Mouse (Mus musculus) CD8-positive naive resting alpha-beta T cell, adult 2 months (primary cell): ENCODE data around the gene Usp15.
"Not testable (repeated sequence)": the region's sequence is repeated elsewhere in the genome, so short reads cannot be mapped to it uniquely, and the experiment has no call there.

ENCODE experiments used
- DNase-seq, 2 experiments: peaks; one replicate each; pipeline ENCODE4 v3.0.0; 2022; ENCODE audit warnings: low read depth in 2 of 2, low spot score in 2 of 2

Gene Usp15

DNA sequence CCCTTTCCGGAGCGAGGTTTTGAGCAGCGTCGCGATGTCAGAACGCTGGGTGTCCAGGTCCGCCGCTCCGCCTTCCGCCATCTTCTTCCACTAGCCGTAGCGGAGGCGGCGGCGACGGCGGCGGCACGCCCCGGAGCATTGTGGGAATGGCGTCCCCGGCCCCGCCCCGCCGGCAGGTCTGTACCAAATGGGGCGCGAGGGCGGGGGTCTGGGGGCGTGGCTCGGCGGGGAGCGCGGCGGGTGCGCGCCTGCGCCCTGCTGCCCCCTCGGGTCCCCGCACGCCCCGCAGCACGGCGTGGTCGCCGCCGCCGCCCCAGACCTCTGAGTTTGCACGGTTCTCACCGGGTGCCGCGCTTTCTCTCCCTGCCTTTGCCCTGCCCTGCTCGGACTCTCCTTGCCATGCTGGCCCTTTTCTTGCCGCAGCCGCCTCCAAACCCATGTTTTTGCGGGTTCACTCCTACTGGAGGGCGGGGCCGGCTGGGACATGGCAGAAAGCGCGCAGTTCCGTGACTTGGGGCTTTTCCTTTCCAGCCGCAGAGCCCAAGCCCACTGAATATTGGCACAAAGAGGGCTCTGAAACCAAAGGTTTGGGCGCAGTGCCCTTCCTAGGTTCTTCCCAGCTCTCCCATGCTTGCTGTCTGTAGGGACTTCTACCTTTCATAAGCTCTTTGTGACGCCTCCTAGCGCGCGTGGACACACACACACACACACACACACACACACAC is at the start of gene Usp15:
TSS of gene Usp15 (minus strand) at position 161 of the 725 bp plus-strand sequence.
- DNase-seq: peak; percentile 89 to 90

- no peak for DNase-seq
Observed at GRCm38 (mm10) chr10:123229420-123229819, 32.6 kb upstream of the Usp15 start.

GRCm38 (mm10) chr10:123222785-123223184 is 26.0 kb upstream of the Usp15 start:
- DNase-seq: no peak

GRCm38 (mm10) chr10:123209517-123209916 is 12.7 kb upstream of the Usp15 start:
- DNase-seq: no peak

DNA sequence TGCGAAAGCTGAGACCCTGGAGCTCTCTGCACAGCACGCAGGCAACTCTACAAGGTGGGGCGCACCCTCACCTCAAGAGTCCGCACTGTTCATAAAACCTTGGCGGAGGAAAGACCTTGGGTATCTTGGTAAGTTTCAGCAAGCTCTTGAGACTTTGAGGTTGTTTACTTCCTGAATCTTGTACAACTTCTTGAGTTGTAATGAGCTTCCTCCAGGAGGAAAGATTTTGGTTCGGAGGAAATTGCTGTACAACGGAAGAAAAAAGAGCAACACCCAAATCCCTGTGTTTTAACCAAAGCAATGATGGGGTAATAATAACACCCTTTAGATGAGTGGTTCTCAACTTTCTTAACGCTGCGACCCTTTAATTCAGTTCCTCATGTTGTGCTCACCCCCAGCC is 11.5 kb upstream of the Usp15 start:
- no peak for DNase-seq

- DNase-seq: no peak
Observed at GRCm38 (mm10) chr10:123206074-123206473, 9.3 kb upstream of the Usp15 start.

- DNase-seq: not testable (repeated sequence)
Observed at GRCm38 (mm10) chr10:123205364-123205763, 8.6 kb upstream of the Usp15 start.

- no peak for DNase-seq
Observed at GRCm38 (mm10) chr10:123201981-123202758, 5.4 kb upstream of the Usp15 start.

DNA sequence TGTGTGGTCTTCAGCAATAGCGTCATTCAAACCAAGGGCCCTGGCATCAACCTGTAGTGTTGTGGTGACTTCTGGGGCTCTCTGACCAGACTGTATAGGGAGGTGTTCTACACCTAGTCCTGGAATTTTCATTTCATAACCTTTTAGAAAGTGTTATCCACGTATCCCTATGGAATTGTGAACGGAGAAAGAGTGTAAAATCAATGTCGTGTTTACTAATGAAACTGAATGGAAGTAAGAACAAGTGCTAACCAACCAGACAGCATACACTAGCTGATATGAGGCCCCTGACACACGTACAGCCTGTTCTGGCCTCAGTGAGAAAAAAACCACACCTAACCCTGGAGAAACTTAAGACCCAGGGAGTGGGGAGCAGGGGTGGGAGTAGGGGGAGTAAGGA is 4.6 kb upstream of the Usp15 start:
- no peak for DNase-seq

DNA sequence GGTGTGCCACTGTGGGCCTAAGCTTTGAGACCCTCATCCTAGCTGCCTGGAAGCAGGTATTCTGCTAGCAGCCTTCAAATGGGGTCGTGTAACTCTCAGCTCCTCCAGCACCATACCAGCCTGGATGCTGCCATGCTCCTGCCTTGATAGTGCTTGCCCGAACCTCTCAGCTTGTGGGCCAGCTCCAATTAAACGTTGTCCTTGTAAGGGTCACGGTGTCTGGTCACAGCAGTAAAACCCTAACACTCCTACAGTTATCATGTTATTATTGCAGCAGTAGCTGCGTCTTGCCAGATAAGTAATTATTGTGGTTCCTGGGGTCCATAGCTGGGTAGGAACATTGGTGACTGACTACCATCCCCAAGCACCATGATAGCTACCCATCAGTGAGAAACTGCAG is 4.2 kb upstream of the Usp15 start:
- no peak for DNase-seq

GRCm38 (mm10) chr10:123200320-123200659 is 3.5 kb upstream of the Usp15 start:
- DNase-seq: no peak

- no peak for DNase-seq
Observed at GRCm38 (mm10) chr10:123199615-123200319, 3.0 kb upstream of the Usp15 start.

- no peak for DNase-seq
Observed at GRCm38 (mm10) chr10:123199119-123199518, 2.3 kb upstream of the Usp15 start.

DNA sequence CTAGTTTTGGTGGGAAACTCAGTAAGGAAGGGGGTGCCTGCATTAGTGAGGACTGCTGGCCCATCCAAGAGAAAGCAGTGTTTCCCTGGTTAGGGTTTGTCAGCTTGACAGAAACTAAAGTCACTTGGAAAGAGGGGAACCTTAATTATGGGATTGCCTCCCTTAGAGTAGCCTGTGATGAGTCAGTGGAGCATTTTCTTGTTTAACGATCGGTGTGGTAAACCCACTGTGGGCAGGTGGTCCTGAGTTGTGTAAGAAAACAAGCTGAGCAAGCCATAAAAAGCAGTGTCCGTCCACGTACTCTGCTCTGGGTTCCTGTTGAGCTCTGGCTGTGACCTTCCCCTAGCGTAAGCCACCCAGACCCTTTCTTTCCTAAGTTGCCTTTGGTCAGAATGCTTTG is 1.4 kb upstream of the Usp15 start:
- no peak for DNase-seq

DNA sequence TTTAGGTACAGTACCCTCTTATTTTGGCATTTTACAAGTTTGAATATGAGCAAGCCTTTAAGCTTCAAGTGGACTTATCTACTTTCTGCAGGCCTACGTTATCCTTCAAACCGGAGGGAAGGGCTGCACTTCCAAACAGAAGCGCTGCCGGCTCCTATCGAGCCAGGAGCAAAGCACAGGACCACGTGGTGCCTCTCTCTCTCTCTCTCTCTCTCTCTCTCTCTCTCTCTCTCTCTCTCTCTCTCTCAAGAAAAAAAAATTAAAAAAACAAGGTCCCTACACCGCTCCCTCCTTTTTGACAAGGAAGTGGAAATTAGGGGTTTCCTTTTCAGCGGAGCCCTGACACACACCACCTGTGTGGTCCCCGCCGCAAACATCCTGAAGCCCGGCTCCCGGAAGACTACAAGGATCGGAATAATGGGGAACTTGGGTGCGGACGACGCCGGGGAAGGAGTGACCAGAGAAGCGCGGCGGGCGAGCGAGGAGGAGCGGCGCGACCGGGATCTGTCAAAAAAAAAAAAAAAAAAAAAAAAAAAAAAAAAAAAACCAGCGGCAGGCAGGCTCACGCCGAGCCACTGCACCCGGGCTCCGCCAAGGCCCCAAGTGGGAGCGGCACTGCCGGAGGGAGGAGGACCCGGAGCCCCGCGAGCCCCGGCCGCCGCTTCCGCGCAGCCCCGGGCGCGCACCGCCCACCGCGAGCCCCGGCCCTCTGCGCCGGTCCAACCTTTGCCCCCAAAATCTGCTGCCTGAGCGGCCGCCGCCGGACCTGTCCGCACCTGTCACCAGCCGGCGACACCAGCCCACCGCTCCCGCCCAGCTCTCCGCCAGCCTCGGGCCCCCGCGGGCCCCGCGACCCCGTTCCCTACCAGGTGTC is 597 bp downstream of the Usp15 start:
- DNase-seq: peak; percentile 54 to 61

DNA sequence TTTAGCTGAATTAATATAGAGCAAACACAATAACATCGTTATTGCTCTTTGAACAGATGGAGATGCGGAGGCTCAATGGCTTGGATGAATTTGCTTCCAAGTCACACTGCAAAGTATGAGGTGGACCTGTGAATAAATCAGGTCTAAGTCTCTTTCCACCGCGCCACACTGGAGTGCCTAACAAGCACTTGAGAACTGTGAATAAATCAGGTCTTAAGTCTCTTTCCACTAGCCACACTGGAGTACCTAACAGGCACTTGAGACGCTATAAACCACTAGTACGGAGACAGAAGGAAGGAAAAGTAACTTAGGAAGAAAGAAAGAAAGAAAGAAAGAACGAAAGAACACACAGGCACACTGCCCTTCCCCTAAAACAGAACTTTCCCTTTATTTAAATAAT is 1.3 kb downstream of the Usp15 start:
- no peak for DNase-seq

DNA sequence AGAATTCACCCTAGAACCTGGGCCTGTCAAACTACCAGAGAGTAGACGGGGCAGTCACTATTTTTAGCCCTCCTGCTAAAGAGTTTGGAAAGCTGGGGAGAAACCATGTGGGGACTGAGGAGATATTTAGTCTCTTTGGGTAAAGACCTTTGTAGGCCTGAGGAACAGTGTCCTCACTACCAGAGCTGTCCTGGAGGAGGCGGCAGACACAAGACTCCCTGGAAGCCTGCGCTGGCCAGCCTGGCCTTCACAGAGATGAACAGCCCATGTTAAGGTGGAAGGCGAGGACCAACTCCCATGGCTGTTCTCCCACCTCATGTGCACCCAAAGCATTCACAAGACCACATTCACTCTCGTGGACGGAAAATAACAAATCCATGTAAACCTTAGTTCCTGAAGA is 5.8 kb downstream of the Usp15 start:
- DNase-seq: no peak

GRCm38 (mm10) chr10:123187337-123187736 is 9.5 kb downstream of the Usp15 start:
- no peak for DNase-seq

DNA sequence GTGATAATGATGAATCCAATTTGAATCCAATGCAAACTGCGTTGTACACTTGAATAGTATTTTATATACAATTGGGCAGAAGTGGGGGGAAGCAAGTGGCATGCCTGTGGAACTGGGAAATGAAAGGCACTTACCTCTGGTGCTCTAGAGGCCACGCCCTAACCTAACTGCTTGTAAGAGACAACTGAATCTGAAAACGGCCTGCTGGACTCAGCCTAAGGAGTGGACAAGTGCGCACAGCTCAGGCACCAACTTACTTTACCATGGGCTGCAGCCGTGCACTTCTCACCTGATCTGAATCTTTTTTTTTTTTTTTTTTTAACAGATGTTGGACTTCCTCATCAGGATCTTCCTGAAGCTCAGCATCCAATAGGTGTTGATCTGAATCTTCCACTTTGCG is 10.9 kb downstream of the Usp15 start:
- DNase-seq: no peak

- no peak for DNase-seq
Observed at GRCm38 (mm10) chr10:123183743-123184142, 13.1 kb downstream of the Usp15 start.

GRCm38 (mm10) chr10:123183243-123183642 is 13.6 kb downstream of the Usp15 start:
- DNase-seq: no peak
